Mouse (Mus musculus): ENCODE measurements around the gene B630019K06Rik. TPM values are rescaled to one million over a fixed set of nuclear protein-coding genes. Genes with fewer than 3 reads are reported as not detected.
"Not testable (repeated sequence)": the region's sequence is repeated elsewhere in the genome, so short reads cannot be mapped to it uniquely, and the experiment has no call there.

Gene B630019K06Rik
- polyA plus RNA-seq (2017; shearing (Covaris generic)), result under 1 TPM in 1 of 2 experiments, not detected in 1; 0.42 TPM

GRCm38 (mm10) chrX:8892343-8893155 is at the start of gene B630019K06Rik:
TSS of gene B630019K06Rik (plus strand) at chrX:8892382.
- peak; percentile 86 for ATAC-seq

DNA sequence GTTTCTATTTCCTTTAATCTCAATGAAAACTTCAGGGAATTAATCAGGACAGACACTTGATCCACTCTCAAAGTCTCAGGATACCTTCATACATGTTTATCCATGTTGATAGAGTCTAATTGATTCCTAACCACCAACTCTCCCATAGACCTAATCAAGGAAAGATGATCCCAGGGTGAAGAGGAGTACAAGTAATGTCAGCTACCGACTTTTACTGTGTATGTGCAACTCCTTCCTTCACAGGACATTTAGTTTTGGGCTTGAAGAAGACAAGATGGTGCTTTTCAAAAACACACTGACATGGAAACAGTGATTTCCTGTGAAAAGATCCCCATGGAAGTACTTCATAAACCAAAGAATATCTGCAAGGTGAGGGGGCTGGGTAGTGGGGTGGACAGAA is 48.5 kb upstream of the B630019K06Rik start, which contains the start of gene Gm6592:
Gene Gm6592 (plus strand): TSS at position 301 of the 400 bp plus-strand sequence.
- no peak for ATAC-seq

- ATAC-seq, result no peak
Measured at GRCm38 (mm10) chrX:8852486-8852885, 39.7 kb upstream of the B630019K06Rik start.

- not testable (repeated sequence) for ATAC-seq
Measured at GRCm38 (mm10) chrX:8864331-8864730, 27.9 kb upstream of the B630019K06Rik start.

DNA sequence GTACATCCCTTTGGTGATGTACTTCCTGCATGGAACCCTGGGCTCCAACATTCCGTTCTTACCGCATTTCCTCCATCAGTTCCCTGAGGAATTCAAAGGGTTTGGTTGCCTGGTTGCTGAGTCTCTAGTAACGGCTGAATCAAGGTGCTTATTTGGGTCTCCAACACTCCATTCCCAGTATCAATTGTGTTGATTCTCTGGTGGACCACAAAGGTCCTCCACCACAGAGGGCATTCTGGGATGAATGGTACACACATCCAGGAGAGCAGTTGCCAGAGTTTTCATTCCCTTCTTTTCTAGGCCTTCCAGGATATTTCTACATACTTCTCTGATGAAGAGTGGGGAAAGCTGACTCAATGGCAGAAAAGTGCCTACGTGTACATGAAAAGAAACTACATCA is 18.2 kb upstream of the B630019K06Rik start, which contains the start of gene Gm5751:
Gene Gm5751 (plus strand): TSS at position 301 of the 400 bp plus-strand sequence.
- ATAC-seq, result not testable (repeated sequence)

DNA sequence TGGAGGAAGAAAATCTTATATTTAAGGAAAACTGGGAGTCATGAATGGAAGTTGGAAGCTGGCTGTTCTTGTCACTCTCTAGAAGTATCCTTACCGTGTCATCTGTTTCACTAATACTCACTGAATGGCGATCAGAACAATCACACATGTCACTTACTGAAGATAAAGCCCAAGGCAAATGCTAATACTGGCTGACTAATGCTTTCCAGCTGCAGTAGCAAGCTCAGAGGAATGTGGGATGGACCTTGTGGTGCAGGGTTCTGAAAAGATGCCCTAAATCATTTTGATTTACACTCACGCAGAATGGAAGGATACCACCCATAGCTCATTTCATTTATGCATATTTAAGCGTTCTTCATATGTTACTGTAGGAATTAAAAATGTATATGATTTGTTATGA is 7.8 kb upstream of the B630019K06Rik start:
- no peak for ATAC-seq

DNA sequence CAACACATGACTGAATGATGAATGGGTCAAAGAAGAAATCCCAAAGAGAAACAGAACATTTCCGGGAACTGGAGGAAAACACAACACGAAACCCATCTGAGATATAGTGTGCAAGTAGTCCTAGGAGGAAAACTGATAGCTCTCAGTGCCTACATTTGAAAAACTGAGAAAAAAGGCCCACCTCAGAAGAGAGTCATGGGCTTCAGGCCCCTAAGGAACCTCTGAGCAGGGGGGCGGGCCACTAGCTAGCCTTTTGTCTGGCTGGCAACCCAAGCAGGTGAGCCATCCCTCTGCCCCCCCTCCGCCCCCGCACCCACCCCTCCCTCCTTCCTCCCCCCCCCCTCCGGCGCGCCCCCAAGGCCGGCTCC is 223 bp upstream of the B630019K06Rik start:
- ATAC-seq, result no peak

DNA sequence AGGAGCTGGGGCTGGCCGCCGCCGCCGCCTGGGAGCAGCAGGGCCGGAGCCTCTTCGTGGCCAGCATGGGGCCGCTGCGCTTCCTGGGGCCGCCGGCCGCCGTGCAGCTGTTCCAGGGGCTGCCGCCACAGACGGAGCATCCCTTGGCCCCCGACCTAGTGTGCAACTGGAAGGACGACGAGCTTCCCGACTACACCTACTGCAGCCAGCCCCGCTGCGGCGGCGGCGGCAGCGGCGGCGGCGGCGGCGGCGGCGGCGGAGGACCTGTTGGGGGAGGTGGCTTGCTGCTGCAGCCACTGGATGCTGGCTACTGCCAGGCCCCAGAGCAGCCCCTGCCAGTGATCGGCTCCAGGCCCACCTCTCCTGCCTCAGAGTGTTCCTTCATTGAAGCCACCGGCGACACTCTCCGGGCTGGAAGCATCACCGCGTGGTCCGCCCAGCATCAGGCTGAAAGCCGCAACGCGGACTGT is 1.0 kb downstream of the B630019K06Rik start:
- peak; percentile 29 for ATAC-seq

GRCm38 (mm10) chrX:8900823-8901222 is 8.6 kb downstream of the B630019K06Rik start:
- ATAC-seq, result no peak

DNA sequence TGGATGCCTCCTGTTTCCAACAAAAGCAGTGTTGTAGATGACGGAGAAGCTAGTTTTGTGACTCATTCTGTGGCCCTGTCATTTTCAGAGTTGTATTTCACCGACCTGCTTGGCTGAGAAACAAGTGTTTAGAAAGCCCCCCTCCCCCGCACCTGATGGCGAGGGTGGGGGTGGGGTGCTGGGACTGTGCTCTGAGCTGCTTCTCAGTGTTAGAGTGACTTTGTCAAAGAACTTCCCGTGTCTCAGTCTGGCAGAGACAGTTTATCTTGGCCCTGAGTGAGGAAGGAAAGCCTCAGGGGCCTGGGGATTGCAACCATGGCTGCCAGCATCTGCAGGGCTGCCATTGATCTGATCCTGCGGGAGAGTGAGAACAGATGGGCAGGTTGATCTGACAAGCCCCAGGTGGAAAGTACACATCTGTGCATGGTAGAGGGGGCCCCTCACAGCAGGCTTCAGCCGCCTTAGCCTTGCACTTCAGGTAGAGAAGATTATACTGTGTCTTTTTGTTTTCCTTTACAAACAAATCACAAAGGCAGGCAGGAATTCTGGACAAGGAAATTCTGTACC is 9.8 kb downstream of the B630019K06Rik start:
- no peak for ATAC-seq

DNA sequence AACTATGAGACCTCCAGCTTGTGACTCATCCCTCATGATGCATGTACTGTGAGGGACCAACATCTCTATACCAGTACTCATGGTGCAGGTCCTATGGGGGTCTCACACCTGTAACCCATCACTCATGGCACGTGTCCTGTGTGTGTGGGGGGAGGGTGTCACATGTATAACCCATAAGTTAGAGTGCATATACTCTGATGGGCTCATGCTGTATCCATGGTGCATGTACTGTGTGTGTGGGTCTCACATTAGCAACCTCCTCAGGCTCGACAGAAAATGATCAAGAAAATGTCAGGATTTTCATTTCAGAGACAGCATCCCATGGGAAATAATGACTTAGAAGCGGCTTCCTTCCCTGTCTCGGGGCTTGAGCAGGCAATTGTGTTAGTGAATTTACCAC is 28.9 kb downstream of the B630019K06Rik start:
- no peak for ATAC-seq

GRCm38 (mm10) chrX:8921813-8922607 is 29.8 kb downstream of the B630019K06Rik start:
- ATAC-seq, result no peak

DNA sequence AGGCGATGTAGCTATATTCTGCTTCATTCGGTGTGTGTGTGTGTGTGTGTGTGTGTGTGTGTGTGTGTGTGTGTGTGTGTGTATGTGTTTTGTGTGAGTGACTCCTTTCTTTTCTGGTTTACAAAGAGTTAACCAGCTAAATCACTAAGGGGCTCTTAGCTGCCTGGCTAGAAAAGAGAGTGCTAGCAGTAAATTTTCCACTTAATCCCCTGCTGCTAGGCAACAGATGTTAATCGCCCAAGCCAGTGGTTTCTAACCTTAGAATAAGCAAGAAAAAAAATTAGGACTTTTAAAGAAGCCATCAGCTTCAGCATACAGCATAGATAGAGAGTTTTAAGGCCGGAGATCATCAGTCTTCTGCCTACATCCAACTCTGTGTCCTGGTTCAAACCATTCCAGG is 35.1 kb downstream of the B630019K06Rik start:
- no peak for ATAC-seq

GRCm38 (mm10) chrX:8944041-8944440 is 51.9 kb downstream of the B630019K06Rik start:
- ATAC-seq, result no peak

Other genes starting within 250 kb of the B630019K06Rik start
- not detected for gene Ssxb8, start 201.5 kb upstream of the B630019K06Rik start, polyA plus RNA-seq (2017; shearing (Covaris generic))
- not detected for gene Ssx9, start 143.9 kb upstream of the B630019K06Rik start, polyA plus RNA-seq (2017; shearing (Covaris generic))
- gene Ssxb5, start 88.7 kb upstream of the B630019K06Rik start, polyA plus RNA-seq (2017; shearing (Covaris generic)), result not detected
- gene Gm6592, start 48.4 kb upstream of the B630019K06Rik start, polyA plus RNA-seq (2017; shearing (Covaris generic)), result not detected
- not detected for gene Gm5751, start 18.1 kb upstream of the B630019K06Rik start, polyA plus RNA-seq (2017; shearing (Covaris generic))
- not detected for gene Fthl17b, start 70.6 kb downstream of the B630019K06Rik start, polyA plus RNA-seq (2017; shearing (Covaris generic))
- not detected for gene Fthl17c, start 84.2 kb downstream of the B630019K06Rik start, polyA plus RNA-seq (2017; shearing (Covaris generic))
- gene Fthl17d, start 94.4 kb downstream of the B630019K06Rik start, polyA plus RNA-seq (2017; shearing (Covaris generic)), result not detected
- not detected for gene Fthl17e, start 141.1 kb downstream of the B630019K06Rik start, polyA plus RNA-seq (2017; shearing (Covaris generic))
- gene Fthl17f, start 170.6 kb downstream of the B630019K06Rik start, polyA plus RNA-seq (2017; shearing (Covaris generic)), result not detected
- gene 4930402K13Rik, start 212.2 kb downstream of the B630019K06Rik start, polyA plus RNA-seq (2017; shearing (Covaris generic)), result not detected

Data from activated CD4-positive, CD25-positive, alpha-beta regulatory T cell, adult 4 months (primary cell).